ENCODE assay signal across 18 mouse cellular contexts in genomic region chr4:97357958-97358357, GRCm38 (mm10).
A peak's percentile ranks its signal among the peaks of the same experiment; 100 is the strongest.
DNase-seq lines count a peak whose midpoint lies in the region; ATAC-seq and TF ChIP-seq lines count a peak whose summit lies in the region.
"Had no signal": no experiment of that assay in that cellular context is flagged by ENCODE, and none has a peak within 500 bp of the region (broad histone marks: within the 10 kb centered on the region; RNA-seq: fewer than 3 reads in every experiment).

No protein-coding gene starts in this region.

- H3K4me3 ChIP-seq in kidney, adult 2 months (ENCODE audit: insufficient read depth, low read depth, low read length) = no peak overlapping the region
- H3K4me3 ChIP-seq in midbrain, embryonic 14.5 days (replicated peaks; ENCODE audit: low read depth, low read length) = no peak overlapping the region
- no peak overlapping the region for H3K4me3 ChIP-seq in midbrain, embryonic 11.5 days (ENCODE audit: low read depth, low read length)
- H3K4me3 ChIP-seq: embryonic facial prominence, embryonic 13.5 days; forebrain, embryonic 10.5 days; heart, embryonic 10.5 days; liver, embryonic 12.5 days; midbrain, embryonic 15.5 days had no signal

- no peaks in the 10 kb centered on the region; the same call in 1 of the 2 replicates for H3K9me3 ChIP-seq in midbrain, embryonic 14.5 days (ENCODE audit: control insufficient read depth, low read length)
- H3K9me3 ChIP-seq in midbrain, embryonic 11.5 days (ENCODE audit: control insufficient read depth, low read length) = no peaks in the 10 kb centered on the region
- H3K9me3 ChIP-seq: embryonic facial prominence, embryonic 13.5 days; forebrain, embryonic 10.5 days; heart, embryonic 10.5 days; liver, embryonic 12.5 days; midbrain, embryonic 15.5 days had no signal

- no peak overlapping the region for H3K9ac ChIP-seq in midbrain, embryonic 14.5 days (replicated peaks; ENCODE audit: low read length)
- no peak overlapping the region for H3K9ac ChIP-seq in midbrain, embryonic 11.5 days (ENCODE audit: low read length)
- H3K9ac ChIP-seq: embryonic facial prominence, embryonic 13.5 days; liver, embryonic 12.5 days; midbrain, embryonic 15.5 days had no signal

- H3K4me2 ChIP-seq in midbrain, embryonic 14.5 days (ENCODE audit: low read length) = no peak overlapping the region
- no peak overlapping the region for H3K4me2 ChIP-seq in midbrain, embryonic 11.5 days
- H3K4me2 ChIP-seq: embryonic facial prominence, embryonic 13.5 days; liver, embryonic 12.5 days; midbrain, embryonic 15.5 days had no signal

- no peak for TF ChIP-seq POLR2A in kidney, adult 2 months (IDR thresholded peaks at IDR 0.05; ENCODE audit: low read depth, low read length)

- 60% methylated on average over 1 of the region's 1 CpGs for WGBS in kidney, adult 2 months
- WGBS in midbrain, embryonic 14.5 days = 65% methylated on average over 1 of the region's 1 CpGs
- WGBS in midbrain, embryonic 11.5 days = 87% methylated on average over 1 of the region's 1 CpGs

- DNase-seq in adrenal gland, postnatal 10 days = peak; percentile 9
- DNase-seq in adrenal gland, postnatal 4 days (ENCODE audit: low spot score in 2 of 2) = no peak
- peak; percentile 15 for DNase-seq in kidney, adult 2 months
- DNase-seq in kidney, adult 8-10 months = no peak
- peak; percentile 5 for DNase-seq in midbrain, embryonic 14.5 days
- DNase-seq in midbrain, embryonic 11.5 days (ENCODE audit: low spot score, missing footprints) = no peak
- DNase-seq in lung, postnatal 14 days = peak; percentile 39
- no peak for DNase-seq in testis, postnatal 14 days (ENCODE audit: low spot score)
- DNase-seq: cerebellum, adult 11-12 months; gastrocnemius, postnatal 25 days; heart, postnatal 36 days; thymus, adult 18-20 months had no signal

- H3K27me3 ChIP-seq in kidney, adult 2 months (replicated peaks; ENCODE audit: control insufficient read depth, insufficient read depth, low read length) = no peaks in the 10 kb centered on the region
- H3K27me3 ChIP-seq in midbrain, embryonic 14.5 days (ENCODE audit: control insufficient read depth, insufficient read depth, low read length) = no peaks in the 10 kb centered on the region
- no peaks in the 10 kb centered on the region for H3K27me3 ChIP-seq in midbrain, embryonic 11.5 days (ENCODE audit: control insufficient read depth, insufficient read depth, low read length)
- H3K27me3 ChIP-seq: embryonic facial prominence, embryonic 13.5 days; liver, embryonic 12.5 days; midbrain, embryonic 15.5 days had no signal

- H3K27ac ChIP-seq in kidney, adult 2 months (ENCODE audit: insufficient read depth, low read depth, low read length) = no peak overlapping the region
- no peak overlapping the region for H3K27ac ChIP-seq in midbrain, embryonic 14.5 days (replicated peaks; ENCODE audit: low read depth, low read length)
- no peak overlapping the region for H3K27ac ChIP-seq in midbrain, embryonic 11.5 days (ENCODE audit: low read depth, low read length)
- H3K27ac ChIP-seq: embryonic facial prominence, embryonic 13.5 days; forebrain, embryonic 10.5 days; heart, embryonic 10.5 days; liver, embryonic 12.5 days; macrophage; midbrain, embryonic 15.5 days had no signal

- TF ChIP-seq CTCF in kidney, adult 2 months (conservative IDR thresholded peaks at IDR 0.05; ENCODE audit: insufficient read depth, insufficient read length, low read depth, low read length) = no peak

- ATAC-seq in midbrain, embryonic 14.5 days (ENCODE audit: low FRiP score, low TSS enrichment) = no peak
- no peak for ATAC-seq in midbrain, embryonic 11.5 days (ENCODE audit: low FRiP score)
- ATAC-seq: liver, embryonic 12.5 days; midbrain, embryonic 15.5 days had no signal

- H3K4me1 ChIP-seq in kidney, adult 2 months (ENCODE audit: control insufficient read depth, insufficient read depth, low read length) = no peaks in the 10 kb centered on the region
- H3K4me1 ChIP-seq in midbrain, embryonic 14.5 days (ENCODE audit: control insufficient read depth, insufficient read depth, low read length) = no peaks in the 10 kb centered on the region
- H3K4me1 ChIP-seq in midbrain, embryonic 11.5 days (ENCODE audit: control insufficient read depth, insufficient read depth, low read length) = no peaks in the 10 kb centered on the region
- H3K4me1 ChIP-seq: embryonic facial prominence, embryonic 13.5 days; heart, embryonic 10.5 days; liver, embryonic 12.5 days; midbrain, embryonic 15.5 days had no signal

- H3K36me3 ChIP-seq in kidney, adult 2 months (ENCODE audit: control insufficient read depth, insufficient read depth, low read length) = no peaks in the 10 kb centered on the region
- no peaks in the 10 kb centered on the region for H3K36me3 ChIP-seq in midbrain, embryonic 14.5 days (ENCODE audit: control insufficient read depth, insufficient read depth, low read length)
- no peaks in the 10 kb centered on the region for H3K36me3 ChIP-seq in midbrain, embryonic 11.5 days (ENCODE audit: control insufficient read depth, insufficient read depth, low read length)
- H3K36me3 ChIP-seq: embryonic facial prominence, embryonic 13.5 days; forebrain, embryonic 10.5 days; heart, embryonic 10.5 days; liver, embryonic 12.5 days; midbrain, embryonic 15.5 days had no signal

Comparison
In these comparisons a context has a peak if more than half of its experiments do, and no peak if none do; other contexts are left out.
1. DNase-seq: peak in adrenal gland, postnatal 10 days (single experiment), kidney, adult 2 months (single experiment), midbrain, embryonic 14.5 days (single experiment) and lung, postnatal 14 days (single experiment); none in adrenal gland, postnatal 4 days (0 of 2), kidney, adult 8-10 months (0 of 2), midbrain, embryonic 11.5 days (single experiment) and testis, postnatal 14 days (single experiment).